Mouse (Mus musculus): ENCODE results near the gene Actn4. TPM values are rescaled to one million over a fixed set of nuclear protein-coding genes. Genes with fewer than 3 reads are reported as not detected.
"Not testable (repeated sequence)": the region's sequence is repeated elsewhere in the genome, so short reads cannot be mapped to it uniquely, and the experiment has no call there.

Gene Actn4
- polyA plus RNA-seq, 1 experiment from 2014 or later, result 235 TPM

DNA sequence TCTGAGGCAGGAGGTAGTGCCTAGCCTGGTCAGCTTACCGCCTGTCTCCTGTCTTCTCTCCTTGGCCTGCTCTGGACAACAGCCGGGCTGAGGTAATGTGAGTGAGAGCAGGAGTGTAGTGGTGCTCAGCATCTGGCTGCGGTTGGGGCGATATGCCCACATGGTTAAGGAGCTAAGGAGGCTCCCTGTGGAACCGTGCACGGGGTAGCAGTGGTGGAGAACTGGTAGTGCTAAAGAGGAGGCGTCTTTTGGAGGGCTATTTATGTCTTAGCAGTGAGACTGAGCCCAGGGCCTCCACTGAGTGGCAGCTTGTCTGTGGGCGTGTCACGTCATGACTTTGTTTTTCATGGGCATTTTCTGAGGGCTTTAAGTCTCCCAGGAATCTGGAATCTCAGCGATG lies 58.4 kb downstream of the Actn4 start:
- Histone ChIP-seq H3K27me3 (ENCODE audit: poor library complexity, severe bottlenecking) (no peaks in the 10 kb centered on the region), H3K36me3 (replicated peaks) (peaks cover 100% of the 10 kb centered on the region)

GRCm38 (mm10) chr7:28902809-28903208 lies 59.3 kb downstream of the Actn4 start:
- no peaks in the 10 kb centered on the region for H3K9me3 ChIP-seq
- no peak overlapping the region for H3K27ac ChIP-seq
- H3K27me3 ChIP-seq (ENCODE audit: poor library complexity, severe bottlenecking), result no peaks in the 10 kb centered on the region
- 88% methylated on average over 3 of the region's 3 CpGs for WGBS
- peaks cover 100% of the 10 kb centered on the region for H3K36me3 ChIP-seq (replicated peaks)
- H3K4me1 ChIP-seq, result no peaks in the 10 kb centered on the region
- no peak for DNase-seq (ENCODE audit: extremely low spot score, low spot score)
- no peak overlapping the region for H3K4me3 ChIP-seq

More for the DNA sequence above, 58.4 kb downstream of the Actn4 start:
- H3K9me3 ChIP-seq, result no peaks in the 10 kb centered on the region
- H3K4me1 ChIP-seq, result no peaks in the 10 kb centered on the region
- 94% methylated on average over 10 of the region's 10 CpGs for WGBS
- no peak overlapping the region for H3K4me3 ChIP-seq
- DNase-seq (ENCODE audit: extremely low spot score, low spot score), result no peak
- no peak overlapping the region for H3K27ac ChIP-seq

- Histone ChIP-seq H3K36me3 (replicated peaks) (peaks cover 100% of the 10 kb centered on the region), H3K9me3 (no peaks in the 10 kb centered on the region), H3K4me1 (no peaks in the 10 kb centered on the region), H3K27ac (no peak overlapping the region), H3K27me3 (ENCODE audit: poor library complexity, severe bottlenecking) (no peaks in the 10 kb centered on the region), H3K4me3 (no peak overlapping the region)
- WGBS, result 95% methylated on average over 6 of the region's 6 CpGs
- no peak for DNase-seq (ENCODE audit: extremely low spot score, low spot score)
Measured at GRCm38 (mm10) chr7:28902180-28902579, 60.0 kb downstream of the Actn4 start.

- Histone ChIP-seq H3K27me3 (ENCODE audit: poor library complexity, severe bottlenecking) (no peaks in the 10 kb centered on the region), H3K4me1 (no peaks in the 10 kb centered on the region), H3K4me3 (no peak overlapping the region), H3K9me3 (no peaks in the 10 kb centered on the region), H3K36me3 (replicated peaks) (peaks cover 100% of the 10 kb centered on the region), H3K27ac (no peak overlapping the region)
- WGBS, result 92% methylated on average over 13 of the region's 13 CpGs
- DNase-seq (ENCODE audit: extremely low spot score, low spot score), result no peak
Measured at GRCm38 (mm10) chr7:28901311-28902125, 60.6 kb downstream of the Actn4 start.

DNA sequence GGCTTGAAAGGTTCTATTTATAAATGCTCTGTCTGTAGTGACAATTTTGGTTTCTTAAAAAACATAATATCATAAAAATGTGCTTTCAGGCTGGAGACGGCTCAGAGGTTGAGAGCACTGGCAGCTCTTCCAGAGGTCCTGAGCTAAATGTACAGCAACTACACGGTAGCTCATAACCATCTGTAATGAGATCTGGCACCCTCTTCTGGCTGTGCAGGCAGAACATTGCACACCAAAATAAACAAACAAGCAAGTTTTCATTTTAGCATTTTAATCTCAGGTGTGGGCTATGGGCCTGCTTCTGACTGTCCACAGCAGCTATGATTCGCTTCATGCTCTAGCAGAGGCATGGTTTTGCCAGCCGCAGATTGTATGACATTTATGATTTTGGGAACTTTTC lies 62.2 kb downstream of the Actn4 start:
- Histone ChIP-seq H3K9me3 (no peaks in the 10 kb centered on the region), H3K36me3 (replicated peaks) (peaks cover 100% of the 10 kb centered on the region), H3K27me3 (ENCODE audit: poor library complexity, severe bottlenecking) (no peaks in the 10 kb centered on the region), H3K4me3 (no peak overlapping the region), H3K27ac (no peak overlapping the region), H3K4me1 (no peaks in the 10 kb centered on the region)
- no peak for DNase-seq (ENCODE audit: extremely low spot score, low spot score)
- 94% methylated on average over 4 of the region's 4 CpGs for WGBS

- 89% methylated on average over 6 of the region's 6 CpGs for WGBS
- no peaks in the 10 kb centered on the region for H3K27me3 ChIP-seq (ENCODE audit: poor library complexity, severe bottlenecking)
- no peak for DNase-seq (ENCODE audit: extremely low spot score, low spot score)
- H3K27ac ChIP-seq, result no peak overlapping the region
- peaks cover 6% of the 10 kb centered on the region; the same call in 1 of the 2 replicates for H3K4me1 ChIP-seq
- no peak overlapping the region for H3K4me3 ChIP-seq
- no peaks in the 10 kb centered on the region for H3K9me3 ChIP-seq
- peaks cover 99% of the 10 kb centered on the region for H3K36me3 ChIP-seq (replicated peaks)
Measured at GRCm38 (mm10) chr7:28897661-28898060, 64.5 kb downstream of the Actn4 start.

DNA sequence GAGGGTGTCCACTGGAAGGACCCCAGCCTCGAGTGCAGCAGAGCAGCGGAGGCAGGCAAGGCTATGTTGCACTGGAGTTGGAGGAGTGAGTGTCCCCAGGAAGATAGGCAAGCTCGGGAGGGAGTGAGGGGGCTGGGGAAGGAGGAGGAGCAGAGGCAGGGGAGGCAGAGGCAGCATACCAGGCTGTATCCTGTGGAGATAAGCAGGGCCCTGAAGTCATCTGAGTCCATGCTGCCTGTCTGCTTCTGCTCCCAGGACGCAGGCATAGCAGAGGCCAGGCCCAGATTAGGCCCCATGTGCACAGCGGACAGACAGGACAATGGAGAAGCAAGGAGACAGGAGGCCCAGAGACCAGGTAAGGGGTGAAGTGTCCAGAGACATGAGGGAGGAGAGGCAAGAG lies 67.2 kb downstream of the Actn4 start:
- Histone ChIP-seq H3K36me3 (replicated peaks) (peaks cover 94% of the 10 kb centered on the region), H3K9me3 (no peaks in the 10 kb centered on the region), H3K27me3 (ENCODE audit: poor library complexity, severe bottlenecking) (peaks cover 11% of the 10 kb centered on the region), H3K4me1 (peaks cover 6% of the 10 kb centered on the region; the same call in 1 of the 2 replicates), H3K4me3 (no peak overlapping the region), H3K27ac (peak overlapping the region; percentile 22; the same call in 1 of the 2 replicates)
- no peak for DNase-seq (ENCODE audit: extremely low spot score, low spot score)
- WGBS, result 70% methylated on average over 5 of the region's 5 CpGs

DNA sequence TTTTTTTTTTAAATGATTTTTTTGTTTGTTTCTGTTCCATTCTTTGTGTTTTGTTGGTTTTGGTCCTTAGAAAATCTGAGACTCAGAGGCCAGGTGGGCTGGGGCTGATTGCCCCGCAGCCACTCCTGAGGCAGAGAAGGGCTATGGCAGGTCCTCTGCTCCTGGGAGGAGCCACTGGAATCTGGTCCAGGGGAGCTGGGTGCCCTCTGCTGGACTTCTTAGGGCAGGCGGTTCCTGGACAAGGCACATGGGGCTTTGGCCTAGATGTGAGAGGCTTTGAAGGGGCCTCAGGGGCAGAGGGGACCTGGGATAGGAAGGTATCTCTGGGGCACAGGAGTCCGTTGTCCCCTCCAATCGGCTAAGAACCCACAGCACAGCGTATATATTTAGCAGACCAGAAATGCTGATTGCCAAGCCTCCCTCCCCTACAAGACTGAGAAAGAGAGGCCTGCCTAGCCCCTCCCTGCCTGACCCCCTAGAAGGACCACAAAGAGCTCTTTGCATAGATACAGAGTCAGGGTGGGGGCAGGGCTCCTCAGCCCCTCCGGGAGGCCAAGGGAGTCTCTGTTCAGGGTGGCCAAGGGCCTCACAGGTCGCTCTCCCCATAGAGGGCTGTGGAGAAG lies 68.4 kb downstream of the Actn4 start:
- H3K9me3 ChIP-seq, result no peaks in the 10 kb centered on the region
- H3K36me3 ChIP-seq (replicated peaks), result peaks cover 82% of the 10 kb centered on the region
- no peak overlapping the region for H3K4me3 ChIP-seq
- H3K27me3 ChIP-seq (ENCODE audit: poor library complexity, severe bottlenecking), result peaks cover 23% of the 10 kb centered on the region
- H3K4me1 ChIP-seq, result peaks cover 10% of the 10 kb centered on the region
- 71% methylated on average over 7 of the region's 7 CpGs for WGBS
- H3K27ac ChIP-seq, result no peak overlapping the region; the same call in 1 of the 2 replicates
- peak; percentile 52 for DNase-seq (ENCODE audit: extremely low spot score, low spot score)

- no peak overlapping the region for H3K4me3 ChIP-seq
- H3K27me3 ChIP-seq (ENCODE audit: poor library complexity, severe bottlenecking), result peaks cover 35% of the 10 kb centered on the region
- no peak for DNase-seq (ENCODE audit: extremely low spot score, low spot score)
- 97% methylated on average over 17 of the region's 17 CpGs for WGBS
- H3K36me3 ChIP-seq (replicated peaks), result peaks cover 70% of the 10 kb centered on the region
- H3K27ac ChIP-seq, result no peak overlapping the region
- peaks cover 17% of the 10 kb centered on the region for H3K4me1 ChIP-seq
- H3K9me3 ChIP-seq, result no peaks in the 10 kb centered on the region
Measured at GRCm38 (mm10) chr7:28892601-28893000, 69.5 kb downstream of the Actn4 start.

DNA sequence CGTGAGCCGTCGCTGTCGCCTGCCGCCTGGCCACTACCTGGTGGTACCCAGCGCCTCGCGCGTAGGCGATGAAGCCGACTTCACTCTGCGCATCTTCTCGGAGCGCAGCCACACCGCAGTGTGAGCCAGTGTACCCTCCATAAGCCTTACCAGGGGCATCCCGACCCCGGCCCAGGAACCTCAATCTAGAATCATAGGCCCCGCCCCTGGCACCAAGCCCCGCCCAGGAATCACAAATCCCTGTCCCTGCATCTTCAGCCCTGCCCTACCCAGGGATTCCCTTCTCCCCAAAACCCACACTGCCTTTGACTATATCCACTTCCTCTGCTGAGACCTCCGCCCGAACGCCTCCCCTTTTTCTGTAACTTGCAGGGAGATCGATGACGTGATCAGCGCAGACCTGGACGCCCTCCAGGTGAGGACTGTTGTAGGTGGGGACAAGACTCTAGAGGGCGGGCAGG lies 73.4 kb downstream of the Actn4 start:
- 3% methylated on average over 27 of the region's 27 CpGs for WGBS
- H3K27me3 ChIP-seq (ENCODE audit: poor library complexity, severe bottlenecking), result peaks cover 53% of the 10 kb centered on the region

DNA sequence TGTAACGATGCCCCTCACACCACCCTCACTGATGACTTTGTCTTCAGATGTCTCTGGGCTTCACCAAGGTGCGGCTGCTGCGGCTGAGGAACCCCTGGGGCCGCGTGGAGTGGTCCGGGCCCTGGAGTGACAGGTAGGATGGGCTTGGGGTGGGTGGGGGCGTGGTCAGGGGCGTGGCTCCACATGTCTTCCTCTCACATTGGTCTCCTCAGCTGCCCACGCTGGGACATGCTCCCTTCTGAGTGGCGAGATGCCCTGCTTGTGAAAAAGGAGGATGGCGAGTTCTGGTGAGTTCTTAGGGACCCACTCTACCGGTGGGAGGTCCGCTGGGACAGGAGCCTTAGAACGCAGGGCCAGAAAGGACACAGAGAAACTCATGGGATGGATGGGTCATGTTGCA lies 75.7 kb downstream of the Actn4 start:
- no peak overlapping the region for H3K27ac ChIP-seq
- peaks cover 10% of the 10 kb centered on the region for H3K36me3 ChIP-seq (replicated peaks)
- no peaks in the 10 kb centered on the region for H3K9me3 ChIP-seq
- WGBS, result 21% methylated on average over 14 of the region's 14 CpGs
- H3K27me3 ChIP-seq (ENCODE audit: poor library complexity, severe bottlenecking), result peaks cover 53% of the 10 kb centered on the region
- peaks cover 20% of the 10 kb centered on the region for H3K4me1 ChIP-seq
- DNase-seq (ENCODE audit: extremely low spot score, low spot score), result no peak
- H3K4me3 ChIP-seq, result no peak overlapping the region

More for the DNA sequence above, 73.4 kb downstream of the Actn4 start:
- Histone ChIP-seq H3K36me3 (replicated peaks) (peaks cover 32% of the 10 kb centered on the region), H3K9me3 (no peaks in the 10 kb centered on the region), H3K4me3 (peak overlapping the region; percentile 48), H3K4me1 (peaks cover 16% of the 10 kb centered on the region), H3K27ac (0 out of 2 replicates have a peak overlapping the region, but pooled peaks have one; percentile 16)
- no peak for DNase-seq (ENCODE audit: extremely low spot score, low spot score)

- not testable (repeated sequence) for H3K4me3 ChIP-seq; H3K36me3 ChIP-seq (replicated peaks); H3K9me3 ChIP-seq; DNase-seq (ENCODE audit: extremely low spot score, low spot score); H3K27ac ChIP-seq
- peaks cover 26% of the 10 kb centered on the region for H3K4me1 ChIP-seq
- WGBS, result 85% methylated on average over 4 of the region's 4 CpGs
- H3K27me3 ChIP-seq (ENCODE audit: poor library complexity, severe bottlenecking), result peaks cover 29% of the 10 kb centered on the region
Measured at GRCm38 (mm10) chr7:28883704-28884103, 78.4 kb downstream of the Actn4 start.

- DNase-seq (ENCODE audit: extremely low spot score, low spot score), result no peak
- WGBS, result 85% methylated on average over 11 of the region's 11 CpGs
- Histone ChIP-seq H3K27ac (no peak overlapping the region), H3K9me3 (no peaks in the 10 kb centered on the region), H3K36me3 (replicated peaks) (no peaks in the 10 kb centered on the region), H3K4me3 (no peak overlapping the region), H3K4me1 (peaks cover 19% of the 10 kb centered on the region), H3K27me3 (ENCODE audit: poor library complexity, severe bottlenecking) (peaks cover 23% of the 10 kb centered on the region)
Measured at GRCm38 (mm10) chr7:28883039-28883438, 79.1 kb downstream of the Actn4 start.

Data from forebrain, embryonic 10.5 days (tissue).